19 mouse cellular contexts compared by ENCODE assay signal in the genomic region with DNA sequence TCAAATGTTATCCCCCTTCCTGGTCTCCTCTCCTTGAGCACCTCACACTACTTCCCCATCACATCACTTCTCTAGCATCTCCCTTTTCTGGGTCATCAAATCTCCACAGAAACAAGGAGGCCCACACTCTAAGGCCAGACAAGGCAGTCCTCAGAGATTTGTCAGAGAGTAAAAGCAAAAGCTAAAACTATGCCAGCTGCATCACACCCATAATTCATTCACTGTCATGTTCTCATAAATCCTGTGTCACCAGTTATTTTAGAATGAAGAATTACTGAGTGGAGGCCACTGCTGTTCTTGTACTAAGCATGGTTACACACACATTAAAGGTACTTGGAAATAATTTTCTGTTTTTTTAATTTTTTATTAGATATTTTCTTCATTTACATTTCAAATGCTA.
DNase-seq lines count a peak whose midpoint lies in the region; ATAC-seq lines count a peak whose summit lies in the region.
"Had no signal": no experiment of that assay in that cellular context is flagged by ENCODE, and none has a peak within 500 bp of the region (broad histone marks: within the 10 kb centered on the region; RNA-seq: fewer than 3 reads in every experiment).

No protein-coding gene starts in this region.

- DNase-seq in adrenal gland, postnatal 10 days, result peak; percentile 12
- DNase-seq in adrenal gland, adult 18-20 months (ENCODE audit: low spot score in 2 of 2), result no peak
- no peak for DNase-seq in frontal cortex, adult 2 months (ENCODE audit: extremely low spot score in 1 of 2, low spot score in 1 of 2)
- peak; percentile 13 for DNase-seq in NIH3T3 (ENCODE audit: low read depth)
- DNase-seq in mesoderm, embryonic 11.5 days (ENCODE audit: low read depth, low spot score), result peak; percentile 44
- no peak for DNase-seq in layer of hippocampus, postnatal 36 days
- DNase-seq: cerebellum, adult 18-20 months; cerebellum, adult 9-10 months; cerebellum, postnatal 14 days; forebrain, postnatal 0 days; gastrocnemius, adult 2 months; gastrocnemius, postnatal 14 days; heart, adult 11 months; kidney, adult 2 months had no signal

- ATAC-seq in frontal cortex, adult (ENCODE audit: low TSS enrichment), result peak; percentile 47; the same call in 1 of the 2 replicates
- ATAC-seq: CD4-positive, CD25-positive, alpha-beta regulatory T cell, adult 4 months; forebrain, embryonic 14.5 days; forebrain, postnatal 0 days; intestine, postnatal 0 days; Patski had no signal

Comparison
In these comparisons a context has a peak if more than half of its experiments do, and no peak if none do; other contexts are left out.
1. DNase-seq: peak in adrenal gland, postnatal 10 days (single experiment), NIH3T3 (single experiment) and mesoderm, embryonic 11.5 days (single experiment); none in adrenal gland, adult 18-20 months (0 of 2), frontal cortex, adult 2 months (0 of 2) and layer of hippocampus, postnatal 36 days (0 of 2).